In genomic region chr2:165360861-165361260, GRCm38 (mm10) we compare ENCODE assay signal across 9 mouse cellular contexts. TPM values are rescaled to one million over a fixed set of nuclear protein-coding genes. Genes with fewer than 3 reads are reported as not detected.
DNase-seq lines count a peak whose midpoint lies in the region; ATAC-seq and TF ChIP-seq lines count a peak whose summit lies in the region.
"Had no signal": no experiment of that assay in that cellular context is flagged by ENCODE, and none has a peak within 500 bp of the region (broad histone marks: within the 10 kb centered on the region; RNA-seq: fewer than 3 reads in every experiment).

No protein-coding gene starts in this region.

- H3K4me1 ChIP-seq in hindbrain, postnatal 0 days (ENCODE audit: insufficient read depth, low read length) = no peaks in the 10 kb centered on the region
- no peaks in the 10 kb centered on the region for H3K4me1 ChIP-seq in liver, adult 2 months (ENCODE audit: control insufficient read depth, insufficient read depth, low read length)

- no peaks in the 10 kb centered on the region for H3K36me3 ChIP-seq in hindbrain, postnatal 0 days (ENCODE audit: insufficient read depth, low read length)
- no peaks in the 10 kb centered on the region for H3K36me3 ChIP-seq in liver, adult 2 months (ENCODE audit: control insufficient read depth, insufficient read depth, low read length)

- H3K9ac ChIP-seq in hindbrain, postnatal 0 days (replicated peaks; ENCODE audit: low read length) = no peak overlapping the region
- H3K9ac ChIP-seq in liver, adult 2 months (ENCODE audit: low read depth, low read length) = no peak overlapping the region

- TF ChIP-seq CTCF in hindbrain, postnatal 0 days (IDR thresholded peaks at IDR 0.05; ENCODE audit: low read depth) = peak; percentile 95
- TF ChIP-seq CTCF in liver, adult 2 months (IDR thresholded peaks at IDR 0.05; ENCODE audit: low read depth, low read length) = peak; percentile 76

- H3K27ac ChIP-seq in hindbrain, postnatal 0 days = no peak overlapping the region
- H3K27ac ChIP-seq in liver, adult 2 months (replicated peaks; ENCODE audit: insufficient read depth, low read depth, low read length) = no peak overlapping the region

- H3K27me3 ChIP-seq in hindbrain, postnatal 0 days (ENCODE audit: insufficient read depth, low read length) = no peaks in the 10 kb centered on the region
- H3K27me3 ChIP-seq in liver, adult 2 months (ENCODE audit: control insufficient read depth, insufficient read depth, low read length) = no peaks in the 10 kb centered on the region

- peak; percentile 23 to 41 for DNase-seq in urinary bladder, postnatal 36 days (ENCODE audit: low spot score in 2 of 2)
- DNase-seq in urinary bladder, adult 2 months (ENCODE audit: low spot score) = no peak
- DNase-seq in adrenal gland, postnatal 36 days = peak; percentile 44 to 70
- DNase-seq in fibroblast of lung, adult 2 months (ENCODE audit: low read depth) = peak; percentile 43
- peak; percentile 91 for DNase-seq in hindbrain, postnatal 0 days (ENCODE audit: low spot score)
- peak; percentile 46 for DNase-seq in liver, adult 2 months (ENCODE audit: extremely low read depth, low read depth, low spot score)
- peak; percentile 69 for DNase-seq in neural tube, embryonic 10.5 days (ENCODE audit: extremely low spot score, low spot score)
- DNase-seq in urinary bladder, postnatal 4 days (ENCODE audit: low spot score in 2 of 2) = no peak

- no peaks in the 10 kb centered on the region for H3K79me2 ChIP-seq in liver, adult 2 months (ENCODE audit: control insufficient read depth, insufficient read depth, low read length)

- no peak overlapping the region for H3K4me2 ChIP-seq in hindbrain, postnatal 0 days (ENCODE audit: low read depth, low read length)

- H3K9me3 ChIP-seq in hindbrain, postnatal 0 days (ENCODE audit: low read length) = no peaks in the 10 kb centered on the region

- TF ChIP-seq POLR2A in liver, adult 2 months (IDR thresholded peaks at IDR 0.05; ENCODE audit: extremely low read depth, insufficient read depth, low read length) = no peak

- 0% methylated on average over 1 of the region's 1 CpGs for WGBS in hindbrain, postnatal 0 days
- 3% methylated on average over 1 of the region's 1 CpGs for WGBS in liver, adult 2 months

- H3K4me3 ChIP-seq in hindbrain, postnatal 0 days (ENCODE audit: low read length) = no peak overlapping the region
- no peak overlapping the region for H3K4me3 ChIP-seq in liver, adult 2 months (ENCODE audit: insufficient read depth, low read depth, low read length)

- ATAC-seq in hindbrain, postnatal 0 days = peak; percentile 63

RNA-seq across cellular contexts. Expression of gene Zfp663, which starts 7.7 kb away (rescaled TPM):
- 0.01 TPM in 1 of 2 replicates, not detected in the other for polyA plus RNA-seq in urinary bladder, adult 2 months (2012; rRNA removed)
- not detected for total RNA-seq in adrenal gland, postnatal 36 days (2021)
- total RNA-seq in hindbrain, postnatal 0 days (2014; rRNA removed) = 0.47 and 3.8 TPM in 2 replicates
- polyA plus RNA-seq in hindbrain, postnatal 0 days (2015; fragmentation: Nextera tagmentation; extraction: Ambion mirVana) = 2.2 and 2.3 TPM in 2 replicates
- not detected in 2 replicates for total RNA-seq in liver, adult 2 months (2014; rRNA removed)
- not detected in 2 replicates for polyA plus RNA-seq in liver, adult 2 months (2012; rRNA removed)
- polyA plus RNA-seq: gonadal fat pad, adult 2 months had no signal

RNA-seq across cellular contexts. Expression of gene Zfp334, which starts 27.2 kb away (rescaled TPM):
- polyA plus RNA-seq in urinary bladder, adult 2 months (2012; rRNA removed) = 2.7 and 3.4 TPM in 2 replicates
- total RNA-seq in adrenal gland, postnatal 36 days (2021) = 1 to 10 TPM; 4.0 to 6.1 TPM
- 14.8 and 16.4 TPM in 2 replicates for total RNA-seq in hindbrain, postnatal 0 days (2014; rRNA removed)
- polyA plus RNA-seq in hindbrain, postnatal 0 days (2015; fragmentation: Nextera tagmentation; extraction: Ambion mirVana) = 3.7 and 3.9 TPM in 2 replicates
- 0.65 and 0.74 TPM in 2 replicates for total RNA-seq in liver, adult 2 months (2014; rRNA removed)
- 0.46 and 0.50 TPM in 2 replicates for polyA plus RNA-seq in liver, adult 2 months (2012; rRNA removed)

RNA-seq across cellular contexts. Expression of gene Elmo2, which starts 34.6 kb away (rescaled TPM):
- polyA plus RNA-seq in urinary bladder, adult 2 months (2012; rRNA removed) = 33.8 and 36.2 TPM in 2 replicates
- 10 to 100 TPM; 25.8 to 27.9 TPM for total RNA-seq in adrenal gland, postnatal 36 days (2021)
- 99.4 and 105 TPM in 2 replicates for total RNA-seq in hindbrain, postnatal 0 days (2014; rRNA removed)
- 68.9 and 71.8 TPM in 2 replicates for polyA plus RNA-seq in hindbrain, postnatal 0 days (2015; fragmentation: Nextera tagmentation; extraction: Ambion mirVana)
- total RNA-seq in liver, adult 2 months (2014; rRNA removed) = 5.2 and 7.0 TPM in 2 replicates
- 10.9 and 17.5 TPM in 2 replicates for polyA plus RNA-seq in liver, adult 2 months (2012; rRNA removed)

RNA-seq across cellular contexts. Expression of gene Ocstamp, which starts 39.3 kb away (rescaled TPM):
- 0.01 and 0.03 TPM in 2 replicates for polyA plus RNA-seq in urinary bladder, adult 2 months (2012; rRNA removed)
- under 1 TPM in 1 of 2 experiments, not detected in 1; 0.26 TPM for total RNA-seq in adrenal gland, postnatal 36 days (2021)
- total RNA-seq in hindbrain, postnatal 0 days (2014; rRNA removed) = 0.05 TPM in 1 of 2 replicates, not detected in the other
- 0.05 TPM in 1 of 2 replicates, not detected in the other for polyA plus RNA-seq in hindbrain, postnatal 0 days (2015; fragmentation: Nextera tagmentation; extraction: Ambion mirVana)
- 0.07 and 0.28 TPM in 2 replicates for total RNA-seq in liver, adult 2 months (2014; rRNA removed)
- polyA plus RNA-seq in liver, adult 2 months (2012; rRNA removed) = 0.81 and 0.83 TPM in 2 replicates

Comparison
In these comparisons a context has a peak if more than half of its experiments do, and no peak if none do; other contexts are left out.
1. DNase-seq: peak in urinary bladder, postnatal 36 days (2 of 2), adrenal gland, postnatal 36 days (2 of 2), fibroblast of lung, adult 2 months (single experiment), hindbrain, postnatal 0 days (single experiment), liver, adult 2 months (single experiment) and neural tube, embryonic 10.5 days (single experiment); none in urinary bladder, adult 2 months (single experiment) and urinary bladder, postnatal 4 days (0 of 2).